Comparison of ENCODE assay signal across 21 mouse cellular contexts in the genomic region with DNA sequence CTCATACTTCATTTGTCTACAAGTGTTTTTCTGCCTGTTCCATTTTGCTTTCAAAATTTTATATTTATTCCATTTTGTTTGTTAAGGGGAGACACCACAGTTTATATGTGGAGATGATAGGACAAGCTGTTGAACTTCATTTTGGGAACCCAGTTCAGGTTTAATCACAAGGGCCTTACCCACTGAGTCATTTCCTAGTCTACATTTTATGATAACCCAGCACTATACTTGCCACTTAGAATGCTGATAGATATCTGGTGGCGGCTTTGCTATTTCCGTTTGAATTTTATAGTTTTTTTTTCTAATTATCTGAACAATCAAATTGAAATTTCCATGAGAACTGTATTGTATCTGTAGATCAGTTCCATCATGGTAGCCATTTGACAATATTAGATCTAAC.
A peak's percentile ranks its signal among the peaks of the same experiment; 100 is the strongest.
DNase-seq lines count a peak whose midpoint lies in the region; ATAC-seq and TF ChIP-seq lines count a peak whose summit lies in the region.
"Had no signal": no experiment of that assay in that cellular context is flagged by ENCODE, and none has a peak within 500 bp of the region (broad histone marks: within the 10 kb centered on the region; RNA-seq: fewer than 3 reads in every experiment).

No protein-coding gene starts in this region.

- H3K27me3 ChIP-seq in MEL (ENCODE audit: control insufficient read depth in 1 of 2, insufficient read depth in 2 of 2, low read length in 2 of 2) = no peaks in the 10 kb centered on the region
- H3K27me3 ChIP-seq in hindbrain, embryonic 16.5 days (replicated peaks; ENCODE audit: control insufficient read depth, insufficient read depth, low read length) = no peaks in the 10 kb centered on the region
- H3K27me3 ChIP-seq: CH12.LX, Patski had no signal

- TF ChIP-seq CTCF in MEL (IDR thresholded peaks at IDR 0.05 in 2 of 3, conservative IDR thresholded peaks at IDR 0.05 in 1 of 3; ENCODE audit: control insufficient read depth in 1 of 3, insufficient read depth in 1 of 3, low read depth in 2 of 3, low read length in 3 of 3, poor library complexity in 1 of 3, severe bottlenecking in 1 of 3) = no peak

- no peaks in the 10 kb centered on the region for H3K4me1 ChIP-seq in MEL (ENCODE audit: control insufficient read depth in 1 of 2, insufficient read depth in 2 of 2, low read length in 2 of 2)
- no peaks in the 10 kb centered on the region for H3K4me1 ChIP-seq in hindbrain, embryonic 16.5 days (ENCODE audit: control insufficient read depth, insufficient read depth, low read depth, low read length)

- no peaks in the 10 kb centered on the region for H3K79me2 ChIP-seq in MEL (ENCODE audit: control insufficient read depth, insufficient read depth, low read length, poor library complexity)

- DNase-seq in 416B (ENCODE audit: low read depth) (peak; percentile 89), MEL (ENCODE audit: low read depth, low spot score) (peak; percentile 17)
- no peak for DNase-seq in left cerebral cortex, postnatal 4 days
- DNase-seq: adrenal gland, adult 2 months; adrenal gland, adult 8-10 months; adrenal gland, postnatal 10 days; adrenal gland, postnatal 14 days; adrenal gland, postnatal 25 days; adrenal gland, postnatal 36 days; B cell, adult 2 months; cerebellum, adult 11 months; cerebellum, adult 11-12 months; cerebellum, adult 18-20 months; cerebellum, adult 2 months; cerebellum, adult 8-10 months had no signal

- peak; percentile 18 to 64; a peak in 3 of 4 replicates for TF ChIP-seq EP300 in MEL (IDR thresholded peaks at IDR 0.05; ENCODE audit: low read depth in 1 of 2, low read length in 2 of 2)

- TF ChIP-seq RAD21 in MEL (IDR thresholded peaks at IDR 0.05; ENCODE audit: low read depth, low read length) = no peak

- H3K4me2 ChIP-seq in hindbrain, embryonic 16.5 days (ENCODE audit: low read length) = no peak overlapping the region

- H3K4me3 ChIP-seq in MEL (ENCODE audit: control insufficient read depth in 1 of 2, insufficient read depth in 1 of 2, low read depth in 2 of 2, low read length in 2 of 2) = no peak overlapping the region
- H3K4me3 ChIP-seq in hindbrain, embryonic 16.5 days (ENCODE audit: low read length) = no peak overlapping the region

- H3K9ac ChIP-seq in MEL (ENCODE audit: control insufficient read depth, low read depth, low read length, poor library complexity, severe bottlenecking) = no peak overlapping the region
- no peak overlapping the region for H3K9ac ChIP-seq in hindbrain, embryonic 16.5 days (ENCODE audit: low read depth, low read length)

- H3K9me3 ChIP-seq in MEL (replicated peaks; ENCODE audit: insufficient read depth, low read length) = no peaks in the 10 kb centered on the region
- no peaks in the 10 kb centered on the region for H3K9me3 ChIP-seq in hindbrain, embryonic 16.5 days (ENCODE audit: control insufficient read depth, low read length)
- H3K9me3 ChIP-seq: G1E had no signal

- 95% methylated on average over 2 of the region's 2 CpGs for WGBS in hindbrain, embryonic 16.5 days

- TF ChIP-seq POLR2A in MEL (IDR thresholded peaks at IDR 0.05; ENCODE audit: control insufficient read depth in 1 of 2, insufficient read depth in 1 of 2, low read depth in 1 of 2, low read length in 2 of 2, poor library complexity in 1 of 2) = no peak

- ATAC-seq in hindbrain, embryonic 16.5 days = no peak
- ATAC-seq: activated CD4-positive, CD25-positive, alpha-beta regulatory T cell, adult 4 months; CD4-positive, CD25-positive, alpha-beta regulatory T cell, adult 4 months; Patski had no signal

- intact Hi-C loops in left cerebral cortex, postnatal 4 days (cut with DNase I) = no loop called here

- no peak overlapping the region for H3K27ac ChIP-seq in MEL (ENCODE audit: control insufficient read depth, low read depth, low read length)
- no peak overlapping the region for H3K27ac ChIP-seq in hindbrain, embryonic 16.5 days (ENCODE audit: low read depth, low read length)

- H3K36me3 ChIP-seq in MEL (ENCODE audit: control insufficient read depth in 1 of 2, insufficient read depth in 2 of 2, low read length in 2 of 2) = peaks cover 0 to 2% of the 10 kb centered on the region in 2 experiments; a peak in 2 of 4 replicates
- no peaks in the 10 kb centered on the region for H3K36me3 ChIP-seq in hindbrain, embryonic 16.5 days (ENCODE audit: control insufficient read depth, insufficient read depth, low read length)
- H3K36me3 ChIP-seq: G1E had no signal

TF ChIP-seq in MEL, 35 proteins besides CTCF, POLR2A, EP300 and RAD21:
- TF ChIP-seq USF1 (IDR thresholded peaks at IDR 0.05; ENCODE audit: low read depth, low read length) (no peak), MXI1 (IDR thresholded peaks at IDR 0.05; ENCODE audit: low read depth, low read length) (no peak), MYB (IDR thresholded peaks at IDR 0.05; ENCODE audit: low read depth, low read length) (no peak), GATA1 (IDR thresholded peaks at IDR 0.05; ENCODE audit: low read depth, low read length) (peak; percentile 36; the same call in 1 of the 2 replicates), SMC3 (IDR thresholded peaks at IDR 0.05; ENCODE audit: low read depth, low read length) (no peak), ZMIZ1 (IDR thresholded peaks at IDR 0.05; ENCODE audit: low read depth, low read length) (no peak)
